Mouse (Mus musculus) testis, adult 2 months (tissue): ENCODE measurements around the gene Myoz1. TPM values are rescaled to one million over a fixed set of nuclear protein-coding genes. Genes with fewer than 3 reads are reported as not detected.
"Not testable (repeated sequence)": the region's sequence is repeated elsewhere in the genome, so short reads cannot be mapped to it uniquely, and the experiment has no call there.

Experiments used
- H3K27ac ChIP-seq: fragments of 200-500 bp; 2 replicates; pipeline ENCODE4 v1.5.1; 2012; ENCODE audit warnings: low read depth, low read length; ENCODE audit not compliant: control insufficient read depth, insufficient read depth
- H3K27me3 ChIP-seq: fragments of 200-500 bp; 2 replicates; pipeline ENCODE4 v1.6.1; 2012; ENCODE audit warnings: mild to moderate bottlenecking, low read length, moderate library complexity; ENCODE audit not compliant: control insufficient read depth, insufficient read depth
- H3K36me3 ChIP-seq: fragments of 200-500 bp; 2 replicates; pipeline ENCODE4 v1.6.1; 2012; ENCODE audit warnings: mild to moderate bottlenecking, low read length; ENCODE audit not compliant: control insufficient read depth, insufficient read depth
- H3K4me1 ChIP-seq: fragments of 200-500 bp; 2 replicates; pipeline ENCODE4 v1.6.1; 2012; ENCODE audit warnings: low read length; ENCODE audit not compliant: control insufficient read depth, insufficient read depth
- H3K4me3 ChIP-seq: fragments of 200-500 bp; 2 replicates; pipeline ENCODE4 v1.5.1; 2012; ENCODE audit warnings: low read depth, mild to moderate bottlenecking, low read length, moderate library complexity, mixed read lengths; ENCODE audit not compliant: control insufficient read depth
- CTCF ChIP-seq: fragments of 200-500 bp; IDR thresholded peaks from 2 replicates; pipeline ENCODE4 v1.5.1; 2012; ENCODE audit warnings: low read depth, mild to moderate bottlenecking, inconsistent platforms, low read length, moderate library complexity; ENCODE audit not compliant: control insufficient read depth, insufficient read depth, insufficient replicate concordance
- POLR2A ChIP-seq: fragments of 200-500 bp; IDR thresholded peaks from 2 replicates; pipeline ENCODE4 v1.6.1; 2012; ENCODE audit warnings: low read depth, mild to moderate bottlenecking, inconsistent platforms, low read length, moderate library complexity; ENCODE audit not compliant: control insufficient read depth
- polyA plus RNA-seq: library from polyadenylated mRNA; depleted of rRNA; stranded (reverse); fragments of >200 nt; gene quantifications from 2 replicates; pipeline ENCODE4 v1.2.3, GENCODE M21; 2012

Gene Myoz1
- polyA plus RNA-seq, 1 experiment = 0.47 TPM

DNA sequence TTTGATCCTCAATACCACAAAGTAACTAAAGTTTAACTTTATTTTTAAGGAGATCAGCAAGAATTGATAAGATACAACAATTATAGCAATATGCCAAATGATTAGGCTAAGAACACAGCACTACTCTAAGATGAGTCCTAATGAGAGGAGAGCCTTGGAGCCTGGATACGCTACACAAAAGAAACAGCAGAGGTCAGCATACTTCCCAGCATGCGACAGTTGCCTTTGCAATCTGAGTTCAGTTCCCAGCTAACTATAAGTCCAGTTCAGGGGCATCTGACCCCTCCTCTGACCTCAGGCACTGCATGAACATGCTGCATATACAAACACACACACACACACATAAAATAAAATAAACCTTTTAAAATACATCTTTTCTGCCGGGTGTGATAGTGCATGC, 10.8 kb downstream of the Myoz1 start:
- no peak overlapping the region for H3K4me3 ChIP-seq
- no peaks in the 10 kb centered on the region for H3K4me1 ChIP-seq
- no peaks in the 10 kb centered on the region for H3K36me3 ChIP-seq
- TF ChIP-seq POLR2A (no peak), CTCF (no peak)
- no peaks in the 10 kb centered on the region for H3K27me3 ChIP-seq
- no peak overlapping the region for H3K27ac ChIP-seq

DNA sequence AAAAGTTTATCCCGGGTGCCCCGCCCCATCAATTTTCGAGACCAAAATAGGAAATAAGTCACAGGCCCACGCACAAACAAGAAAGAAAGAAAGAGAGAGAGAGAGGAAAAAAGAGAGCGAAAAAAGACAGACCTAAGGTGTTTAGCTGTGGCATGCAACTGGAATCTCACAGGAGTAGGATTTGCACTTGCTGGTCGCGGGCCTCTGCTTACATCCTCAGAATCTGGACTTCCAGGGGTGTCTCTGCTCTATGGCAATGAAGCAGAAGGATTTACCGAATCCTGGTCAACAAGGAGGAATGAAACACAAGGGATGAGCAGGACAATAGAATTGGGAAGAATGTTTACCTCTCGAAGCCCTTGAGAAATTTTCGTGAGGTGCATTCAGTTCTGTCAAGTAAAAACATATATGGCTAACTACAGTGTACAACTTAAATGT, 14.9 kb downstream of the Myoz1 start:
- TF ChIP-seq CTCF = no peak
- TF ChIP-seq POLR2A = no peak
- H3K27me3 ChIP-seq = no peaks in the 10 kb centered on the region
- peak overlapping the region; percentile 97 for H3K4me3 ChIP-seq
- H3K4me1 ChIP-seq = peaks cover 2% of the 10 kb centered on the region
- H3K27ac ChIP-seq = peak overlapping the region; percentile 93
- H3K36me3 ChIP-seq = no peaks in the 10 kb centered on the region

DNA sequence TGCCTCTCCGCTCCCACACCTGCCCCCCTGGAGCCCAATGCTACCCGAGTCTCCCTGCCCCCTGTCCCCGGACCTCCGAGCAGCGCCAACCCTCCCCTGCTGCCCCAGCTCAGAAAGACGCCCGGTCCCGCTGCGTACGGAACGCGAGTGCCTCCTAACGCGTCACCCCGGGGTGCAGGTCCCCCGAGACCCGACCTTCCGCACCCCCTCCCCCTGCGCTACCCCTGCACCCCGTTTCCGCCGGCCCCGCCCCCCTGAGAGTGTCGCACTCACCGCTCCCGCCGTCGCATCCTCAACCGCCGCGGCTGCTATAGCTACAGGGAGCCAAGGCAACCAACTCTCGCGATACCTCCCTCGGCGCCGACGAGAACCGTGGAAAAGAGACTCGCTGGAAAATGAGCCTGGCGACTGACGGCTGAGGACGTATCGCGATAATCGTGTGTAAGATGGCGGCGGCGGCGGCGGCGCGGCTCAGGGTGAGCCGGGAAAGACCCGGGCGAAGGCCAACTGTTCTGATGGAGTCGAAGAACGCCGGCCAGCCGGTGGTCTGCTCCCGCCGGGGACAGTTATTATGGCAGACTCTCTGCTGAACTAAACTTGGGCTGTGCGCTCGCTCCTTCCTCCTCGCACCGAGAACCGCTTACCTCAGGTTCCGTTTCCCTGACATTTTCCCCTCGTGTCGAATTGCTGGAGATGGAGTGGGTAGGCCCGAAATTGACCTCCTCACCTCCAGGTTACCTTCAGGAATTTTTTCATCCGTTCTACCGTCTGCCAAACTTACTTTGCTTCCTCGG, 15.5 kb downstream of the Myoz1 start, which contains the start of gene Usp54:
Usp54 (minus strand) TSS at position 420 of the 794 bp plus-strand sequence.
- no peaks in the 10 kb centered on the region for H3K27me3 ChIP-seq
- H3K4me3 ChIP-seq = peak within 1 kb of the TSS; percentile 97
- H3K36me3 ChIP-seq = no peaks in the 10 kb centered on the region
- peaks cover 2% of the 10 kb centered on the region for H3K4me1 ChIP-seq
- no peak for TF ChIP-seq CTCF
- TF ChIP-seq POLR2A = peak; percentile 96
- H3K27ac ChIP-seq = peak within 1 kb of the TSS; percentile 95

DNA sequence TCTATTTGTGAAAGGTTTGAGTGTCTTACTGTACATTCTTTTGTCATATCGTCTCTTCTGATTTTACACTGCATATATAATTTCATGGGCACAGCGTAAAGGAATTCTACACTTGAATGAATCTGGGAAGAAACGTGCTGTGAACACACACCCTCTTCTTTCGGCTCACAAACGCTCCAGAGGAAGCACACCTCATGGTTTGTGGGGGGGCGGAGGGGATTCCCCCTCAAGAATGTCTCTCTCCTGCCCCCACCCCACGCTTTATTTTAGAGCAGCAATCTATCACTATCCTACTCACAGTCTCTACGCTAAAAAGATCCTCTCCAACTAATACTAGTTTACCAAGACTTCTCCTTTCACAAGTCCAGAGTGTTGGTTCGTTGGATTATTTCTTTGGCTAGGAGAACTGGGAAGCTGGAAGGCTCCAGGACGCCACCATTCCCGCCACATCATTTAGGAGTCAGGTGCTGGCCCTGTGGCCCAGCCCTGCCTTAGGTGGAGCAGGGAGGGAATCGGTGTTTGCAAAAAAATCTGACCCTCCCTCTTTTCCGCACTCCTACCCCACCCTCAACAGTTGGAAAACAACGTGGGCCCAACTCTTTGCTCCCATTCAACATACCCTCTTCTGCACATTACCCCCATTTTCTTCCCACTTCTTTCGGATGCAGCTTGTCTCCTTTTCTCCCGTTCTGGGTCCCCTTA, 16.3 kb downstream of the Myoz1 start:
- H3K36me3 ChIP-seq = no peaks in the 10 kb centered on the region
- peak overlapping the region; percentile 97 for H3K4me3 ChIP-seq
- H3K4me1 ChIP-seq = peaks cover 2% of the 10 kb centered on the region
- TF ChIP-seq POLR2A = no peak
- no peaks in the 10 kb centered on the region for H3K27me3 ChIP-seq
- peak overlapping the region; percentile 95 for H3K27ac ChIP-seq

DNA sequence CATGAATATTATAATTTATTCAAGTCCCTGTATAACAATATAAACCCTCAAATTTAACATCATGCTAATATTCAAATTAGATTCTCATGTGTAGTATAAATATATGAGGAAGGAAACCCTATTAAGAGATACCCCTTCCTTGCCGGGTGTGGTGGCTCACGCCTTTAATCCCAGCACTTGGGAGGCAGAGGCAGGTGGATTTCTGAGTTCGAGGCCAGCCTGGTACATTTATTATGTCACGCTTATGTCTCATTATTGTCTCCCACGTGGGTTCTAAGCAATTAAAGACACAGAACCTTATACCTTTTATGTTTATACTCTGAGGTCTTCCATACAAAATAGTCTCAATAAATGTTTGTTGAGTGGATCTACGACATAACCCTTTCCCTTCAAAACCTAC, 17.6 kb downstream of the Myoz1 start:
- no peaks in the 10 kb centered on the region for H3K27me3 ChIP-seq
- TF ChIP-seq POLR2A (no peak), CTCF (no peak)
- H3K36me3 ChIP-seq = no peaks in the 10 kb centered on the region
- H3K4me1 ChIP-seq = peaks cover 2% of the 10 kb centered on the region
- no peak overlapping the region for H3K27ac ChIP-seq
- H3K4me3 ChIP-seq = no peak overlapping the region

DNA sequence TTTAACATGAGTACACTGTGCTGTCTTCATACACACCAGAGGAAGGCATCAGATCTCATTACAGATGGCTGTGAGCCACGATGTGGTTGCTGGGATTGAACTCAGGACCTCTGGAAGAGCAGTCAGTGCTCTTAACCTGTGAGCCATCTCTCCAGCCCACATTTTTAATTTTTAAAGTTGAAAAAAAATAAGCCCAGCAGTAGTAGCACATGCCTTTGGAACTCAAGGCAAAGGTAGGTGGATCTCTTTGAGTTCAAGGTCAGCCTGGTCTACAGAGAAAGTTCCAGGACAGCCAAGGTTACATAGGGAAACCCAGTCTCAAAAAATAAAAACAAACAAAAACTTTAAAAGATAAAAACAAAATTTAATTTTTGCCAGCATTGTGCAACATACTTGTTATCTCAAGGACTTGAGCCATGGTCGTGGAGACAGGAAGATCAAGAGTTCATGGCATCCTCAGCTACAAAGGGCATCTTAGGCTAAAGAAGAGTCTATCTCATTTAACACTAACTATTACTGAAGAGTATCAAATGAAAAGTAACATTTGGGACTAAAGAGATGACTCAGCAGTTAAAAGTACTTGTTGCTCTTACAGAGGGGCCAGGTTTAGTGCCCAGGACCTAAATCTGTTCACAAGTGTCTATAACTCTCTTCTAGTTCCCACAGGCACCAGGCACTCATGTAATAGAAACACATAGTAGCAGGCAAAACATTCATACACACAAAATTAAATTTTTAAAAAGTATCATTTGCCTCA, 18.3 kb downstream of the Myoz1 start:
- H3K27me3 ChIP-seq = no peaks in the 10 kb centered on the region
- TF ChIP-seq CTCF (no peak), POLR2A (no peak)
- peaks cover 2% of the 10 kb centered on the region for H3K4me1 ChIP-seq
- no peak overlapping the region for H3K27ac ChIP-seq
- peak overlapping the region; percentile 27; the same call in 1 of the 2 replicates for H3K4me3 ChIP-seq
- no peaks in the 10 kb centered on the region for H3K36me3 ChIP-seq

DNA sequence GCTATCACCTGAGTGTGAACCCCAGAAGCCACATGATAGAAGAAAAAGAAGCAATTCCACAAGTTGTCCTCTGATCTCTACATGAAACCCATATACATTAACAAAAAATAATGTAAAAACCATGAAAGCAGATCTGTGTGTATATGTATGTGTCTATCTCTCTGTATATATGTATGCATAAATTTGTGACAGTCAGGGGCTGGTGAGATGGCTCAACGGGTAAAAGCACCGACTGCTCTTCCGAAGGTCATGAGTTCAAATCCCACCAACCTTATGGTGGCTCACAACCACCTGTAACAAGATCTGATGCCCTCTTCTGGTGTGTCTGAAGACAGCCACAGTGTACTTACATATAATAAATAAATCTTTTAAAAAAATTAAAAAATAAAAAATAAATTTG, 19.4 kb downstream of the Myoz1 start:
- H3K27me3 ChIP-seq, H3K4me1 ChIP-seq, H3K36me3 ChIP-seq, H3K4me3 ChIP-seq, H3K27ac ChIP-seq: not testable (repeated sequence)
